Mouse (Mus musculus) cerebellum, adult 2 months (tissue): ENCODE measurements at regions not wholly inside any gene's neighbourhood (a gene's known extent, or its start where the extent isn't known, plus 50 kb on each side); places are given as distances from the start of the nearest gene placed in this dataset.

Experiments
- CTCF ChIP-seq: fragments of 200-500 bp; IDR thresholded peaks from 2 replicates; pipeline ENCODE4 v1.5.1; 2011; ENCODE audit warnings: low read depth, mild to moderate bottlenecking, control low read depth, low read length, moderate library complexity, borderline replicate concordance; ENCODE audit not compliant: insufficient read depth
- POLR2A ChIP-seq: fragments of 200-500 bp; IDR thresholded peaks from 2 replicates; pipeline ENCODE4 v1.6.1; 2011; ENCODE audit warnings: low read length, control low read depth, borderline replicate concordance; ENCODE audit not compliant: insufficient read depth

- TF ChIP-seq CTCF (no peak), POLR2A (no peak)
Measured at GRCm38 (mm10) chr7:133402072-133402471, 199.9 kb downstream of the Tex36 start.
